Mouse (Mus musculus): Measurements from ENCODE around the gene Zfp354c. TPM values are rescaled to one million over a fixed set of nuclear protein-coding genes. Genes with fewer than 3 reads are reported as not detected.

Zfp354c gene
- total and polyA plus RNA-seq, 3 experiments, result 1.1 to 2.2 (median 2.1) TPM

GRCm38 (mm10) chr11:50841023-50841735, 13.7 kb upstream of the Zfp354c start, which contains the start of gene Zfp879:
Gene Zfp879, minus strand, starts transcription at chr11:50841552.
- Histone ChIP-seq H3K36me3 (replicated peaks in 1 of 2; ENCODE audit: control insufficient read depth in 1 of 2, insufficient read depth in 1 of 2, low read length in 1 of 2) (no peaks in the 10 kb centered on the region), H3K27ac (ENCODE audit: insufficient read depth, low read depth) (no peak within 1 kb of the TSS), H3K4me2 (ENCODE audit: insufficient read depth, low read depth, poor library complexity, severe bottlenecking) (no peak within 1 kb of the TSS), H3K9ac (ENCODE audit: insufficient read depth, low read depth) (no peak within 1 kb of the TSS), H3K27me3 (replicated peaks) (no peaks in the 10 kb centered on the region), H3K4me1 (ENCODE audit: control insufficient read depth in 1 of 2, insufficient read depth in 2 of 2) (peaks cover 0 to 23% of the 10 kb centered on the region in 2 experiments; a peak in 2 of 4 replicates), H3K4me3 (replicated peaks in 1 of 3; ENCODE audit: low read depth in 2 of 3, low read length in 2 of 3, poor library complexity in 1 of 3) (no peak within 1 kb of the TSS), H3K9me3 (replicated peaks; ENCODE audit: low read length) (no peaks in the 10 kb centered on the region), H3K79me2 (replicated peaks; ENCODE audit: control insufficient read depth, extremely low read depth, insufficient read depth, poor library complexity, severe bottlenecking) (no peaks in the 10 kb centered on the region)
- DNase-seq (ENCODE audit: extremely low read depth), result no peak
- dilution Hi-C loops (cut with MboI; ENCODE audit: extremely low pct_ligation_motif_present, extremely low pct_unique_long_range_greater_than_20kb, low sequenced_read_pairs) (no loop called here), in situ Hi-C loops (cut with MboI; ENCODE audit: low pct_ligation_motif_present, low pct_unique_long_range_greater_than_20kb, low sequenced_read_pairs) (no loop called here)
- TF ChIP-seq ZMIZ1 (IDR thresholded peaks at IDR 0.05; ENCODE audit: low read depth, low read length) (no peak), E2F4 (IDR thresholded peaks at IDR 0.05; ENCODE audit: insufficient replicate concordance, low read depth, low read length) (no peak), HCFC1 (IDR thresholded peaks at IDR 0.05; ENCODE audit: low read depth, low read length) (peak; percentile 62)

- H3K79me2 ChIP-seq (replicated peaks; ENCODE audit: control insufficient read depth, extremely low read depth, insufficient read depth, poor library complexity, severe bottlenecking), result no peaks in the 10 kb centered on the region
- peak; percentile 64 for DNase-seq (ENCODE audit: extremely low read depth)
- in situ Hi-C loops (cut with MboI; ENCODE audit: low pct_ligation_motif_present, low pct_unique_long_range_greater_than_20kb, low sequenced_read_pairs), result no loop called here
These were observed 8.2 kb upstream of the Zfp354c start for GRCm38 (mm10) chr11:50835727-50836126.

GRCm38 (mm10) chr11:50826214-50826613, 1.3 kb downstream of the Zfp354c start:
- Histone ChIP-seq H3K4me1 (ENCODE audit: control insufficient read depth in 1 of 2, insufficient read depth in 2 of 2) (peaks cover 3 to 13% of the 10 kb centered on the region in 2 experiments; a peak in 3 of 4 replicates), H3K79me2 (replicated peaks; ENCODE audit: control insufficient read depth, extremely low read depth, insufficient read depth, poor library complexity, severe bottlenecking) (no peaks in the 10 kb centered on the region), H3K27ac (ENCODE audit: insufficient read depth, low read depth) (no peak overlapping the region), H3K9ac (ENCODE audit: insufficient read depth, low read depth) (no peak overlapping the region), H3K4me3 (replicated peaks in 1 of 3; ENCODE audit: low read depth in 2 of 3, low read length in 2 of 3, poor library complexity in 1 of 3) (no peak overlapping the region), H3K27me3 (replicated peaks) (no peaks in the 10 kb centered on the region), H3K9me3 (replicated peaks; ENCODE audit: low read length) (no peaks in the 10 kb centered on the region), H3K36me3 (replicated peaks in 1 of 2; ENCODE audit: control insufficient read depth in 1 of 2, insufficient read depth in 1 of 2, low read length in 1 of 2) (peaks cover 0 to 4% of the 10 kb centered on the region in 2 experiments), H3K4me2 (ENCODE audit: insufficient read depth, low read depth, poor library complexity, severe bottlenecking) (peak overlapping the region; percentile 98)
- dilution Hi-C loops (cut with MboI; ENCODE audit: extremely low pct_ligation_motif_present, extremely low pct_unique_long_range_greater_than_20kb, low sequenced_read_pairs), result no loop called here
- peak; percentile 52 for DNase-seq (ENCODE audit: extremely low read depth)
- in situ Hi-C loops (cut with MboI; ENCODE audit: low pct_ligation_motif_present, low pct_unique_long_range_greater_than_20kb, low sequenced_read_pairs), result no loop called here
- TF ChIP-seq SIN3A (IDR thresholded peaks at IDR 0.05; ENCODE audit: low read length), result peak; percentile 29; the same call in 1 of the 2 replicates
- TF ChIP-seq JUND (conservative IDR thresholded peaks at IDR 0.05; ENCODE audit: low read depth, low read length), result 0 out of 2 replicates have a peak, but pooled peaks have one; percentile 9
- no peak for TF ChIP-seq POLR2A (IDR thresholded peaks at IDR 0.05; ENCODE audit: low read depth, low read length)
- TF ChIP-seq SMC3 (IDR thresholded peaks at IDR 0.05; ENCODE audit: low read depth, low read length), result no peak
- no peak for TF ChIP-seq CHD1 (IDR thresholded peaks at IDR 0.05; ENCODE audit: low read depth, low read length)
- TF ChIP-seq GABPA (IDR thresholded peaks at IDR 0.05; ENCODE audit: insufficient replicate concordance, low read depth, low read length), result no peak
- no peak for TF ChIP-seq CHD2 (IDR thresholded peaks at IDR 0.05; ENCODE audit: low read length)
- TF ChIP-seq ZC3H11A (IDR thresholded peaks at IDR 0.05; ENCODE audit: low read depth, low read length), result no peak
- peak; percentile 15; the same call in 1 of the 2 replicates for TF ChIP-seq BHLHE40 (IDR thresholded peaks at IDR 0.05; ENCODE audit: low read depth, low read length)
- peak; percentile 58; the same call in 1 of the 2 replicates for TF ChIP-seq EP300 (IDR thresholded peaks at IDR 0.05; ENCODE audit: low read length)
- TF ChIP-seq ELF1 (IDR thresholded peaks at IDR 0.05; ENCODE audit: low read depth, low read length), result no peak
- TF ChIP-seq CTCF (conservative IDR thresholded peaks at IDR 0.05 in 1 of 2, IDR thresholded peaks at IDR 0.05 in 1 of 2; ENCODE audit: low read depth in 2 of 2, low read length in 2 of 2), result no peak
- TF ChIP-seq TCF12 (IDR thresholded peaks at IDR 0.05; ENCODE audit: low read depth, low read length), result no peak
- TF ChIP-seq IRF4 (IDR thresholded peaks at IDR 0.05; ENCODE audit: low read depth, low read length), result peak; percentile 74
- no peak for TF ChIP-seq ZKSCAN1 (IDR thresholded peaks at IDR 0.05; ENCODE audit: borderline replicate concordance, low read depth, low read length)
- TF ChIP-seq MAFK (IDR thresholded peaks at IDR 0.05; ENCODE audit: insufficient replicate concordance, low read length), result no peak
- TF ChIP-seq USF2 (conservative IDR thresholded peaks at IDR 0.05; ENCODE audit: low read depth, low read length), result no peak
- TF ChIP-seq MAX (IDR thresholded peaks at IDR 0.05; ENCODE audit: low read length), result no peak
- 0 out of 2 replicates have a peak, but pooled peaks have one; percentile 17 for TF ChIP-seq ETS1 (conservative IDR thresholded peaks at IDR 0.05; ENCODE audit: low read depth, low read length)

More at GRCm38 (mm10) chr11:50835727-50836126, 8.2 kb upstream of the Zfp354c start:
- dilution Hi-C loops (cut with MboI; ENCODE audit: extremely low pct_ligation_motif_present, extremely low pct_unique_long_range_greater_than_20kb, low sequenced_read_pairs), result no loop called here
- H3K4me2 ChIP-seq (ENCODE audit: insufficient read depth, low read depth, poor library complexity, severe bottlenecking), result no peak overlapping the region
- H3K9me3 ChIP-seq (replicated peaks; ENCODE audit: low read length), result peaks cover 15% of the 10 kb centered on the region
- H3K27ac ChIP-seq (ENCODE audit: insufficient read depth, low read depth), result no peak overlapping the region
- H3K4me1 ChIP-seq (ENCODE audit: control insufficient read depth in 1 of 2, insufficient read depth in 2 of 2), result peaks cover 3 to 24% of the 10 kb centered on the region in 2 experiments; a peak in 3 of 4 replicates
- no peaks in the 10 kb centered on the region for H3K36me3 ChIP-seq (replicated peaks in 1 of 2; ENCODE audit: control insufficient read depth in 1 of 2, insufficient read depth in 1 of 2, low read length in 1 of 2)
- no peaks in the 10 kb centered on the region for H3K27me3 ChIP-seq (replicated peaks)
- TF ChIP-seq JUND (conservative IDR thresholded peaks at IDR 0.05; ENCODE audit: low read depth, low read length) (no peak), RCOR1 (conservative IDR thresholded peaks at IDR 0.05; ENCODE audit: low read depth, low read length) (no peak), MYC (IDR thresholded peaks at IDR 0.05; ENCODE audit: low read depth, low read length) (no peak), MAFK (IDR thresholded peaks at IDR 0.05; ENCODE audit: insufficient replicate concordance, low read length) (no peak), ELF1 (IDR thresholded peaks at IDR 0.05; ENCODE audit: low read depth, low read length) (peak; percentile 72), EP300 (IDR thresholded peaks at IDR 0.05; ENCODE audit: low read length) (peak; percentile 60), IRF4 (IDR thresholded peaks at IDR 0.05; ENCODE audit: low read depth, low read length) (peak; percentile 49; the same call in 1 of the 2 replicates), HCFC1 (IDR thresholded peaks at IDR 0.05; ENCODE audit: low read depth, low read length) (0 out of 2 replicates have a peak, but pooled peaks have one; percentile 24)
- H3K9ac ChIP-seq (ENCODE audit: insufficient read depth, low read depth), result no peak overlapping the region
- H3K4me3 ChIP-seq (replicated peaks in 1 of 3; ENCODE audit: low read depth in 2 of 3, low read length in 2 of 3, poor library complexity in 1 of 3), result no peak overlapping the region
